Mouse (Mus musculus) lung, postnatal 4 days (tissue): ENCODE measurements at regions not wholly inside any gene's neighbourhood (a gene's known extent, or its start where the extent isn't known, plus 50 kb on each side); places are given as distances from the start of the nearest gene placed in this dataset.

Experiments used
- DNase-seq, 2 experiments: peaks; one replicate each; pipeline ENCODE4 v3.0.0; 2021

DNA sequence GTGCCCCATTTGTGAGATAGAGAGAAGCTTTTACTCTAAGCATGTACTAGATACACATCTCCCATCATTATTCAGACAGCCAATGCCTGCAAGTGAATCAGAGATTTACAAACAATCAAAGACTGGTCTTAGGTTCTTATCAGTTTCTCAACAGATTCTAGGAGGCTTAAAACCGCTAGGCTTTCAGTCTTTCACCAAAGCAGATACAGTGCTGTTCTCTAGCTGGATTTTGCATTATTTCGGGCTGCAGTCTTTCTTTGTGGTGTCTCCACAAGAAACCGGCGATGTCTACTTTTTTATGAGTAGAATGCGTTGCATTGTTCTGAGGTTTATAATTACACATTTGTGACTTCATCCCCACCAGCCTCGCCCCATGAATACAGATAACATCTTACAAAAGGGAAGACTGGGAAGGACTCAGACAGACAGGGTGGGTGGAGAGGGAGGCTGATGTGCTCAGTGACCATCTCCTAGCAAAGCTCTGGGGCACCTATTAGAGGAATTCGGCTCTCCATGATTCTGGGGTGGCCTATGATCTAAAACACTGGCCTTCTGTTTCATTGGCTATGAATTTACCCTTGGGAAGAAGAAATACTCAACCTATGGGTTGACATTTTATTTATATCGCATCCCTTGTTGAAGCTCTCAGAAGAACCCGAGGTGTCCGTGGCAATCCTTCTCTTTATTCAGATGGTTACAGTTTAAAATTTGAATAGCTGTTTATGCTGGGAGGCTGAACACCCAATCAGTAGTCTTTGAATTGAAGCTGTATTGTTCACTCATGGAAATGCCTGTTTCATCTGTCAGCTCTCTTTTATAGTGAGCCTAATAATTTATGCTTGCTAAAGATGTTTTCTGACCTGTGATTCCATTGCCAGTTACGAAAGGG lies 343.8 kb downstream of the Tmem161b start:
- DNase-seq: no peak

DNA sequence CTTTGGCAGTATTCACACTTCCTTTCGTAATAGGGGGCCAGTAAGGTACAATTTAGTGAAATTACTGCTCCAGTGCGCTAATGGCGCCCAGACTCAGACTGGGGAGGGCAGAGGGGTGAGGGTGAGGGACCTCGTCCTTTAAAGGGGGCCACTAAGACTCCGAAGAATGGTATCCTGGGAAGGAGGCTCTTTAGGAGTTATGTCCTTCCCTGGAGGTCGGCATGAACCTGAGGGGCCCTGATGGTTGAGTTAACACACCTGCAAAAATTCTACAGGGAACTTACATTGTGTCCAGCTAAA lies 344.4 kb downstream of the Tmem161b start:
- DNase-seq: no peak

- DNase-seq: no peak
Measured at GRCm38 (mm10) chr13:84569371-84569770, 347.3 kb downstream of the Tmem161b start.

GRCm38 (mm10) chr13:84570206-84570605 lies 348.1 kb downstream of the Tmem161b start:
- DNase-seq: no peak

- peak; percentile 26 to 48 for DNase-seq
Measured at GRCm38 (mm10) chr13:84570984-84571844, 349.1 kb downstream of the Tmem161b start.

DNA sequence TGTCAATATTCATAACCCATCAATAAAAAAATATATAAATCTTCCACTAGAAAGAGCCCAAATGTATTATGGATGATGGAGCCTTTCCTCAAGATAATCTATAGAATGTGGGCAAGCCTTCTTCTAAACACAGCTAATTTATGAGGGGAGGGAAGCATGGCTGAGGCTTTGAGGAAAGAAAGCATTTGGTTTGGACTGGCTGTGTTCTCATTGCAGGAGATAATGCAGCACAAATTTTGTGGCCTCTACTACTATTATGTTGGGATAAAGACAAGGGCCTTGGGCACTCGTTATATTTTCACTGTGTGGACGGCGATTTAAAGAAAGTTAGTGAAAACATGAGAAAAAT lies 349.7 kb downstream of the Tmem161b start:
- DNase-seq: no peak

DNA sequence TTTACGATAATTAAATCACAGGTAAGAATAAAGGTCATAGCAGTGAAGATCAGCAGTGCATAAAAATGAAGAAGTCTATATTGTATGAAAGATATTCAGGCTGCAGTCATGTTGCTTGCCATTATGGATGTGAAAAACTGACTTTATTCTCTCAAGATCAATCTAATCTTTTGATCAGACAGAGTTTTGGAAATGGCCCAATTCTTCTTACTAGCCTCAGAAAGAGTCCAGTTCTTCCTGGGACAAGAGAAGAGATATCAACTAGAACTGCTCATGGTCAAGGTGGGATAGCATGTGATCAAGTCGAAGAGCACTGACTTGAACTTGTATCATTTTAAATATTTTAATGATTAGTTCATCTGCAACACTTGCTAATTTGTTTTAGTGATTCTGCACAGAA lies 350.1 kb downstream of the Tmem161b start:
- DNase-seq: no peak

- DNase-seq: no peak
Measured at GRCm38 (mm10) chr13:84596585-84597142, 374.6 kb downstream of the Tmem161b start.

DNA sequence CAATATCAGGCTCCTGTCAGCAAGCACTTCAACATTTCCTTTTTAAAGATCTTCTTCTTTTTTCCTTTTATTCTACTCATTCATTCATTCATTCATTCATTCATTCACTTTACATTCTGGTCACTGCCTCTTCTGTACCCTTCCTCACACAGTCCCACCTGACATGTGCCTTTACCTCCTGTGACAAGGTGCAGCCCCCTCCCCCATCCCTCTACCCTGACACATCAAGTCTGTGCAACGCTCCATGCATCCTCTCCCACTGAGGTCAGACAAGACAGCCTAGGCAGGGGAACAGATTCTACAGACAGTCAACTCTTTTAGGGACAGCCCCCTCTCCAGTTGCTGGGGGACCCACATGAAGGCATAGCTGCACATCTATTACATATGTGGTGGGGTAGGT lies 380.5 kb downstream of the Tmem161b start:
- DNase-seq: no peak

DNA sequence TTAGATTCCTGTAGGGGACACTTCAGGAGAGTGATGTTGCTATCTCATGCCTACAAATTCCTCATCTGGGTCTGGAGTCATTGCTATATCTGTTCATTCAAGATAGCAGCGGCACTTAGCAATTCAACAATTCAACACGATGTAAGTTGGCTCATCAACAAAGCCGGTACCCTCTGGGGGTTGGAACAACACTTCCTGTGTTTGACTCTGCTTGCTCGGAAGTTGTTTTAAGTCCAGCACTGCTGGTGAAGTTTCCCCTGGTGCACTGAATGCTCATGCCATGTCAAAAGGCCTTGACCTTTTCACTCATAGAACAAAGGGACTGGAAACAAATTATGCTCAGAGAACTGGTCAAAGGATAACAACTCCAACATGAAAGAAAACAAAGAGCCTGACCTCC lies 390.4 kb downstream of the Tmem161b start:
- peak; percentile 12 to 23 for DNase-seq

DNA sequence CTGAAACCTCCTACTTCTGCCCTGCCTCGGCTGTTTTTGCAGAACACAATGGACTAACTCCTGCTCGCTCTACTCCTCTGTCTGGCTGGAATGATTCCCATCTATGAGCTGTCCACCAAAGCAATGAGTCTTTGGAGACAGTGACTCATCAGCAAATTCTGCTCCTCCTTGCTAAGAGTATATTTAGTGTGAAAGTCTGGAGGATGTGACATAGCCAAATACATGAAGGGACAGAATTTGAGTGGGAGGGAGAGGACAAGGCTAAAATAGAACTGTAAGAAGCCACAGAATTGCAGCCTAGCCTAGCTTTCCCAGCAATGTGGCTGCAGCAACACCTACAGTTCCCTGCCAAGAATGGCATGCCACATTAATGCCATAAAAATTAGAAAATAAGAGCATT lies 390.9 kb downstream of the Tmem161b start:
- DNase-seq: no peak

GRCm38 (mm10) chr13:84624691-84625090 lies 402.6 kb downstream of the Tmem161b start:
- no peak for DNase-seq

DNA sequence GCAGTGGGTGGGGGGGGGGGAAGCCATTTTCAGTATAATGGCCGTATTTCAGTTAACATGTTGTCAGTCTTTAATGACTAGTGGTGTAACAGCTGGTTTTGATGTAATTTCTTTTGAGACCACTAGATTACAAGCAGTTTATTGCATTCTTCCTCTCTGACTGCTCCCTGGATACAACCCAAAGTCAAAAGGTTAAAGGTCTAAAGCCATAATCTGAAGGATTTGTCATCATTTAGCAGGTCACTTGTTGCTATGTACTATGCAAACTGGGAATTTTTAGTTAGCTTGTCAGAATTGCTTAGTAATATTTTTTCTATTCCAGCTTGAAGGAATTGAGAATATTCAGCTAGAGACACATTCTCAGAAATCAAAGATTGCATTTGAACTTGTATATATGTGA lies 403.4 kb downstream of the Tmem161b start:
- no peak for DNase-seq

DNA sequence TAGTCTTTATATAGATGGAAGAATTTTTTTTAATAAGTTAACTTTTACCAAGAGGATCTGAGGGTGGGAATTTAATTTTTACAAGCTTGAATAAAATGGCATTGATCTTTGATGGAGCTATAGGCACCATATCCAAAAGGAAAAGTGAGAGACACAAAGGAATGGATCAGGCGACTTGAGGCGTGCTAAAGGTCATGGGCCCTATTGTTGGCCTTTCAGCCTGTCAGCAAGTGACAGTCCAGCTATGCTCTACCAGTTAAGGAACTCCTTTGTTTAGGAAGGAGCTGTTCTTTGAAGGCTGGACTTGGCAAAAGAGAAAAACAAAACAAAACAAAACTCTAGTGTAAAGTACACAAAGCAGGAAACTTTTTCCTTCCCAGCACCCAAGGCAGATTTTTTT lies 403.8 kb downstream of the Tmem161b start:
- DNase-seq: no peak

- no peak for DNase-seq
Measured at GRCm38 (mm10) chr13:84626397-84626796, 404.3 kb downstream of the Tmem161b start.

- no peak for DNase-seq
Measured at GRCm38 (mm10) chr13:84630686-84631085, 408.6 kb downstream of the Tmem161b start.

DNA sequence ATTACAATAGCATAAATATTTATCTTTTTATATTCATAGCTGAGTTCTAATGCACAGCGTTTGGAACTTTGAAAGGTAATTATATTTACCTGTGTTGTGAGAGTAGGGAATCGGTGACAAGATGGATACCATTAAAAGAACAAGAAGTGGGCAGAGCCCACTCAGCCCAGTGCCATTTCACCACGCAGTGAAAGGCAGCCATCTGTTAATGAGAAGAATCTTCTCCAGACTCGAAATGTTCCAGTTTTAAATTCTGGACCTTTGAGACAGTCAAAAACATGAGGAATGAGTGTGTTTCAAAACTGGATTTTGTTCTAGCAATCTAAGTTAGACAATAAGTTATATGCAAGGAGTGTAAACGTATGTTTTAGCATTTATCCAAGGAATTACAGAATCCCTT lies 410.4 kb downstream of the Tmem161b start:
- no peak for DNase-seq

DNA sequence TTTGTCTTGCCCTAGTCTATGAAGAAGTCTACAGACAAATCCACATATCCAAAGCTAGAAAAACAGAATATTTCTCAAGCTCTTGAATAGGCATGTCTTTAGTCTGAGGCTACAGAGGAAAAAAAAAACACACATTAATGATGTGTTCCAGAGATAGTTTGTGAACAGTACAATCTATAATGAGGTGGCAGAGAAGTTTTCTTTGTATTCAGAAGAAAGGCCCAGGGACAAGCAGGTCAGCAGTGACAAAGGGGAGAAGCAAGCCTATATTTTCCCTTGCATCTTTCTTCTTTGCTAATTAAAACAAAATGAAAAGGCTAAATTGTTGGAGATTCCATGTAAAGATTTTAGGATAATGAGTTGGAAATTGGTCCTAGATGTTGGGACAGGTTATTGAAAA lies 414.7 kb downstream of the Tmem161b start:
- no peak for DNase-seq

- no peak for DNase-seq
Measured at GRCm38 (mm10) chr13:84637606-84638005, 415.5 kb downstream of the Tmem161b start.

DNA sequence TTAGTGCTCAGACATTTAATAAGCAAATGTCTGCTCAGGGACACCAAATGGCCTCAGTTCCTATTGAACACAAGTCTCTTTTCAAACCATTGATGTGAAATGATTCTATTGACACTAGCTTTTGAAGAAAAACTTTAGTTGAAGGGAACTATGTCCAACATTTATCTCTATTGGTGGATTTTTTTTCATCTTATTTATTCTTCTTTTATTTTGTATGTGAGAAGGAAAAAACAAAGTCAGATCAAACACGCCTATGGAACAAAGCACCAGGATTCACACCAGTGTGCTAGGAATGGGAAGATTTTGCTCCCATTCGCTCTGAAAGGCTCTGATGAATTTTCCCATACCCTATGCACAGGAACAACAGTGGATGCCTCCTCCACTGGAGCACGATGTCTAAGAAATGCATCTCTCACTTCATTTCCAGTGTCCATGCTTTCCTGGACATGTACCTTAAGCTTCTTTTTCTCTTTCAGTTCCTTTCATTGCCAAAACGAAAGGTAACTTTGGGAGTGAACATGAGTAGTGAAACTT lies 416.4 kb downstream of the Tmem161b start:
- no peak for DNase-seq

- DNase-seq: no peak
Measured at GRCm38 (mm10) chr13:84639087-84640022, 417.3 kb downstream of the Tmem161b start.

DNA sequence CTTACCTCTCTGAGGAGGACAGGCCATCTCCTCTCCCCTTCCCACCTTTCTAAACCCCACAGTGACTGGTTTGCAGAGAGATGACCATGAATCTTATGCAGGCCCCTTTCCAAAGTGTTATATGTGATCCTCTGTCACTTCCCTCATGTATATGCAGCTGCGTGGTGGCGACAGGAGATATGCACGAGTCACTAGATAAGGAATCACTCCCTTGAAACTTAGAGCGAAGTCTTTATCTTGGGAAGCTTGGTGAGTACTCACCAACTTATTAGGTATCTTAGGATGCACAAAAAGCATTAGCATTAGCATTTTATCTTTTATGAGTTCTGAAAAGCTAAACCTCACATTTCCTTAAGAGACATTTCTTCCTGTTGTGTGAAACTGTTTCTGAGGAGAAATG lies 421.9 kb downstream of the Tmem161b start:
- no peak for DNase-seq

GRCm38 (mm10) chr13:84646899-84647298 lies 424.8 kb downstream of the Tmem161b start:
- no peak for DNase-seq
